Mouse (Mus musculus) C2C12 (cell line): ENCODE measurements around the gene Gh. TPM values are rescaled to one million over a fixed set of nuclear protein-coding genes. Genes with fewer than 3 reads are reported as not detected.

Experiments used
- H3K27me3 ChIP-seq: one replicate; pipeline ENCODE4 v1.6.1; 2011; ENCODE audit not compliant: control insufficient read depth, insufficient read depth, insufficient read length
- H3K36me3 ChIP-seq: one replicate; pipeline ENCODE4 v1.6.1; 2011; ENCODE audit not compliant: control insufficient read depth, insufficient read depth
- H3K4me3 ChIP-seq: one replicate; pipeline ENCODE4 v1.5.1; 2011; ENCODE audit warnings: mild to moderate bottlenecking, control low read depth; ENCODE audit not compliant: poor library complexity, insufficient read depth, severe bottlenecking
- H3K79me2 ChIP-seq: one replicate; pipeline ENCODE4 v1.6.1; 2011; ENCODE audit not compliant: control insufficient read depth, insufficient read depth
- H3K79me3 ChIP-seq: one replicate; pipeline ENCODE4 v1.6.1; 2011; ENCODE audit warnings: low read depth, control low read depth
- H3ac ChIP-seq: one replicate; pipeline ENCODE3; 2011; ENCODE audit warnings: low read depth; ENCODE audit not compliant: control insufficient read depth, insufficient read length
- CEBPB ChIP-seq: IDR thresholded peaks from one replicate; pipeline ENCODE4 v1.6.1; 2011; ENCODE audit warnings: low read depth, mild to moderate bottlenecking, control low read depth, moderate library complexity
- CTCF ChIP-seq: IDR thresholded peaks from one replicate; pipeline ENCODE4 v1.5.1; 2011; ENCODE audit not compliant: control insufficient read depth, insufficient read depth, insufficient read length
- FOSL1 ChIP-seq: IDR thresholded peaks from one replicate; pipeline ENCODE4 v1.8.0; 2011; ENCODE audit warnings: mild to moderate bottlenecking, low read length; ENCODE audit not compliant: poor library complexity, insufficient read depth, severe bottlenecking
- MAX ChIP-seq: IDR thresholded peaks from one replicate; pipeline ENCODE4 v1.6.1; 2011; ENCODE audit warnings: mild to moderate bottlenecking, control low read depth
- MYOD1 ChIP-seq: IDR thresholded peaks from one replicate; pipeline ENCODE4 v1.6.1; 2011; ENCODE audit warnings: low read depth; ENCODE audit not compliant: control insufficient read depth, insufficient read length
- MYOG ChIP-seq: IDR thresholded peaks from one replicate; pipeline ENCODE4 v1.6.1; 2011; ENCODE audit not compliant: control insufficient read depth, insufficient read length; ENCODE audit errors: extremely low read depth
- USF1 ChIP-seq: IDR thresholded peaks from one replicate; pipeline ENCODE4 v1.6.1; 2011; ENCODE audit warnings: low read depth, mild to moderate bottlenecking, control low read depth, moderate library complexity
- polyA plus RNA-seq: library from polyadenylated mRNA; unstranded; fragments of >200 nt; fragmentation: generic; extraction: Trizol; gene quantifications from one replicate; pipeline ENCODE4 v1.2.1, GENCODE M21; 2012; ENCODE audit warnings: missing spikeins

Gh gene
- polyA plus RNA-seq, 1 experiment = not detected

DNA sequence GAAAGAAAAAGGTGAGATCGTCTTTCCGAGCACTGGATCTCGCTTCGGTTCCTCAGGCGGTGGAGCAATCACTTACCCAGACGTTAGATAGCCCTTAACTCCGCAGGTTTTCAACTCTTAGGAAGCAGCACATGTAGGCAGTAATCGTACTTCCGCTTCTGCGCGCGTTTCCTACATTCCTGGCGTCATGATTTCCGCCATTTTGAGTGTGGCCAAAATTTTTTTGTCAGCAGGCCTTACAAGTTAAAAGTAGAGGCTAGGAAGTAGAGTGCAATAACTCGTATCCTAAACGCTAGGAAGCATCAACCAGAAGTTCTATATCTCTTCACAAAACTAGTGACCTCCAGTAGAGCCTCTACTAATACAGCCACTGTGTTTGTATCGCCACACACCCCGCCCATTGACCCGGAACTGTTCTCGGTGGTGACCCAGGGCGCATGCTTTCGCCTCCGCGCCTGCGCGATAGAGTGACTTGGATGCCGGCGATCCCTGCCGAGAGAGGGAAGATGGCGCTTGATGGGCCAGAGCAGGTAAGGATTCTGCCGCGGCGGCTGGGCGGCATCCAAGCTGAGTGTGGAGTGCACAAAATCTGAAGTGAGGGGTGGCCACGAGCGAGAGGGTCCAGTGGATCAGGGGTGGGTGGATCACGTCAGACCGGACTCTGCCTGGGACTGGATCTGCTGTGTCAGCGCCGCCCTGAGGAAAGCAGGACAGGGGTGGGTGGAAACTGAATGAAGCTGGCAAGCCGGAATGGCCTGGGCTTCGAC is 45.8 kb downstream of the Gh start, which contains the start of the genes Ftsj3 and Psmc5:
Gene Ftsj3 (minus strand): TSS at position 395 of the 767 bp plus-strand sequence.
Gene Psmc5 (plus strand): TSS at position 470 of the 767 bp plus-strand sequence.
- H3K36me3 ChIP-seq = peaks cover 68% of the 10 kb centered on the region
- TF ChIP-seq MAX (peak; percentile 96), CEBPB (no peak), USF1 (peak; percentile 5), CTCF (peak; percentile 16)
- H3K79me3 ChIP-seq = peaks cover 61% of the 10 kb centered on the region

GRCm38 (mm10) chr11:106255174-106255573 is 46.5 kb downstream of the Gh start:
- TF ChIP-seq USF1 = no peak
- no peak for TF ChIP-seq MYOD1
- no peak for TF ChIP-seq MYOG
- no peak for TF ChIP-seq MAX
- TF ChIP-seq CTCF = no peak
- no peak for TF ChIP-seq CEBPB
- TF ChIP-seq FOSL1 = no peak
- no peaks in the 10 kb centered on the region for H3K27me3 ChIP-seq
- H3K79me2 ChIP-seq = peaks cover 86% of the 10 kb centered on the region
- H3K79me3 ChIP-seq = peaks cover 57% of the 10 kb centered on the region
- peak overlapping the region; percentile 60 for H3ac ChIP-seq
- H3K4me3 ChIP-seq = peak overlapping the region; percentile 78
- H3K36me3 ChIP-seq = peaks cover 71% of the 10 kb centered on the region

More for the DNA sequence above, 45.8 kb downstream of the Gh start, which contains the start of the genes Ftsj3 and Psmc5:
- H3K79me2 ChIP-seq = peaks cover 86% of the 10 kb centered on the region
- no peaks in the 10 kb centered on the region for H3K27me3 ChIP-seq
- peak within 1 kb of the TSS; percentile 98 for H3ac ChIP-seq
- peak within 1 kb of the TSS; percentile 78 for H3K4me3 ChIP-seq

DNA sequence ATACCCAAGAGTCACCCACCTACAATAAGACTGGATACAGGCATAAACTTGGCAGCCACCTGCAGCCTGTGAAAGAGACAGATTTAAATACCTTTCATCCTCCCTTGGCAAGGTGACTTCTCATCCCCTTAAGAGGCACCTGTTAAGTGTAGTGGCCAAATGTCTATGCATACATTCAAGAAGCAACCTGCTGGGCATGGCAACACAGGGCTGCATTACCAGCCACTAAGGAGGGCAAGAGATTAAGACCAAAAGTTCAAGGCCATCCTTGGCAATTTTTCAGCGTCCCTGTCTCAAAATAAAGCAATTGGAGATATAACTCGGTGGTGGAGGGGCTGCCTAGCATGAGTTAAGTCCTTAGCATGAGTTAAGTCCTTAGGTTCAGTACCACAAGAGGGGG is 46.9 kb downstream of the Gh start:
- Histone ChIP-seq H3K36me3 (peaks cover 75% of the 10 kb centered on the region), H3K79me2 (peaks cover 86% of the 10 kb centered on the region), H3K4me3 (peak overlapping the region; percentile 78), H3K27me3 (no peaks in the 10 kb centered on the region), H3ac (peak overlapping the region; percentile 60), H3K79me3 (peaks cover 57% of the 10 kb centered on the region)
- no peak for TF ChIP-seq USF1
- no peak for TF ChIP-seq CTCF
- TF ChIP-seq MYOD1 = no peak
- no peak for TF ChIP-seq FOSL1
- no peak for TF ChIP-seq MYOG
- TF ChIP-seq MAX = no peak
- TF ChIP-seq CEBPB = no peak

Other genes with a start within 250 kb of the Gh start
- 15.8 TPM for gene Taco1, start 235.8 kb downstream of the Gh start, polyA plus RNA-seq
- gene Map3k3, start 217.3 kb downstream of the Gh start, polyA plus RNA-seq = 23.1 TPM
- gene Gm10840, start 141.0 kb downstream of the Gh start, polyA plus RNA-seq = not detected
- gene Limd2, start 141.0 kb downstream of the Gh start, polyA plus RNA-seq = 67.7 TPM
- 21.3 TPM for gene Strada, start 99.7 kb downstream of the Gh start, polyA plus RNA-seq
- 16.6 TPM for gene Ccdc47, start 85.5 kb downstream of the Gh start, polyA plus RNA-seq
- gene Ddx42, start 84.9 kb downstream of the Gh start, polyA plus RNA-seq = 19.5 TPM
- gene Ftsj3, start 45.8 kb downstream of the Gh start, polyA plus RNA-seq = 48.7 TPM
- 289 TPM for gene Psmc5, start 45.7 kb downstream of the Gh start, polyA plus RNA-seq
- 49.5 TPM for gene Smarcd2, start 28.9 kb downstream of the Gh start, polyA plus RNA-seq
- gene Tcam1, start 25.2 kb downstream of the Gh start, polyA plus RNA-seq = 0.15 TPM
- not detected for gene Cd79b, start 12.9 kb upstream of the Gh start, polyA plus RNA-seq
- 0.02 TPM for gene Scn4a, start 51.4 kb upstream of the Gh start, polyA plus RNA-seq
- gene Prr29, start 63.6 kb upstream of the Gh start, polyA plus RNA-seq = not detected
- gene Icam2, start 86.2 kb upstream of the Gh start, polyA plus RNA-seq = not detected
- 6.0 TPM for gene Ern1, start 186.0 kb upstream of the Gh start, polyA plus RNA-seq